Mouse (Mus musculus) kidney, embryonic 14.5 days (tissue): ENCODE data around the gene Tubg2. TPM values are rescaled to one million over a fixed set of nuclear protein-coding genes. Genes with fewer than 3 reads are reported as not detected.
"Not testable (repeated sequence)": the region's sequence is repeated elsewhere in the genome, so short reads cannot be mapped to it uniquely, and the experiment has no call there.

Source experiments
- ATAC-seq: fragments of 200-750 bp; cut with Nextera tagmentation; 2 replicates; pipeline ENCODE4 v1.8.0; 2017; ENCODE audit warnings: moderate number of reproducible peaks, mild to moderate bottlenecking, moderate TSS enrichment, moderate library complexity; ENCODE audit not compliant: low FRiP score, low TSS enrichment
- H3K27ac ChIP-seq: fragments of 300-500 bp; sonication (generic); 2 replicates; pipeline ENCODE4 v1.5.1; 2014; ENCODE audit warnings: low read depth, mild to moderate bottlenecking, low read length, moderate library complexity, mixed read lengths
- H3K27me3 ChIP-seq: fragments of 300-500 bp; sonication (generic); 2 replicates; pipeline ENCODE4 v1.6.1; 2014; ENCODE audit warnings: mild to moderate bottlenecking, low read length; ENCODE audit not compliant: control insufficient read depth, insufficient read depth
- H3K36me3 ChIP-seq: fragments of 300-500 bp; sonication (generic); 2 replicates; pipeline ENCODE4 v1.6.1; 2014; ENCODE audit warnings: low read length, mixed read lengths; ENCODE audit not compliant: control insufficient read depth, insufficient read depth
- H3K4me1 ChIP-seq: fragments of 300-500 bp; sonication (generic); 2 replicates; pipeline ENCODE4 v1.6.1; 2014; ENCODE audit warnings: low read length, mixed read lengths; ENCODE audit not compliant: control insufficient read depth, insufficient read depth
- H3K4me2 ChIP-seq: fragments of 300-500 bp; sonication (generic); replicated peaks from 2 replicates; pipeline ENCODE4 v1.6.1; 2014; ENCODE audit warnings: low read depth, mild to moderate bottlenecking, low read length
- H3K4me3 ChIP-seq: fragments of 300-500 bp; sonication (generic); 2 replicates; pipeline ENCODE4 v1.5.1; 2014; ENCODE audit warnings: mild to moderate bottlenecking, low read length
- H3K9ac ChIP-seq: fragments of 300-500 bp; sonication (generic); 2 replicates; pipeline ENCODE4 v1.6.1; 2014; ENCODE audit warnings: low read depth, mild to moderate bottlenecking, low read length, moderate library complexity
- H3K9me3 ChIP-seq: fragments of 300-500 bp; sonication (generic); 2 replicates; pipeline ENCODE4 v1.6.1; 2016; ENCODE audit warnings: low read length; ENCODE audit not compliant: control insufficient read depth
- WGBS: fragments of 180-500 bp; shearing (Covaris S2); extraction: QIAGEN DNeasy Blood & Tissue Kit; methylation state at CpG from one replicate; pipeline ENCODE4 v1.1.7; 2014; 5-methylcytosine and 5-hydroxymethylcytosine counted together
- polyA plus RNA-seq: library from polyadenylated mRNA; unstranded; fragments of >200 nt; fragmentation: Nextera tagmentation; extraction: Ambion mirVana; gene quantifications from 2 replicates; pipeline ENCODE4 v1.2.1, GENCODE M21; 2014

Gene Tubg2
- polyA plus RNA-seq, 1 experiment from 2014 or later: 4.5 TPM

- peaks cover 21% of the 10 kb centered on the region for H3K27me3 ChIP-seq
- peaks cover 30% of the 10 kb centered on the region for H3K36me3 ChIP-seq
- H3K4me1 ChIP-seq: peaks cover 24% of the 10 kb centered on the region
- not testable (repeated sequence) for H3K4me3 ChIP-seq, H3K9me3 ChIP-seq, H3K9ac ChIP-seq, ATAC-seq, H3K27ac ChIP-seq, H3K4me2 ChIP-seq
- WGBS: 78% methylated on average over 8 of the region's 10 CpGs
Observed at GRCm38 (mm10) chr11:101160151-101160550, 4.4 kb downstream of the Tubg2 start.

- Histone ChIP-seq H3K4me1 (peaks cover 20% of the 10 kb centered on the region; the same call in 1 of the 2 replicates), H3K27me3 (peaks cover 25% of the 10 kb centered on the region), H3K36me3 (peaks cover 31% of the 10 kb centered on the region)
- H3K9me3 ChIP-seq, H3K9ac ChIP-seq, H3K4me3 ChIP-seq, H3K27ac ChIP-seq, ATAC-seq, H3K4me2 ChIP-seq: not testable (repeated sequence)
- 81% methylated on average over 5 of the region's 8 CpGs for WGBS
Observed at GRCm38 (mm10) chr11:101160981-101161505, 5.3 kb downstream of the Tubg2 start.

GRCm38 (mm10) chr11:101161551-101161950 is 5.8 kb downstream of the Tubg2 start:
- Histone ChIP-seq H3K4me3 (no peak overlapping the region), H3K36me3 (peaks cover 36% of the 10 kb centered on the region), H3K4me1 (peaks cover 15% of the 10 kb centered on the region; the same call in 1 of the 2 replicates), H3K4me2 (no peak overlapping the region), H3K27ac (no peak overlapping the region), H3K27me3 (peaks cover 30% of the 10 kb centered on the region), H3K9me3 (no peaks in the 10 kb centered on the region), H3K9ac (no peak overlapping the region)
- no peak for ATAC-seq
- WGBS: 86% methylated on average over 15 of the region's 15 CpGs

- no peaks in the 10 kb centered on the region for H3K9me3 ChIP-seq
- H3K27me3 ChIP-seq: peaks cover 37% of the 10 kb centered on the region
- H3K9ac ChIP-seq: no peak overlapping the region
- ATAC-seq: no peak
- no peak overlapping the region for H3K4me2 ChIP-seq
- peaks cover 43% of the 10 kb centered on the region for H3K36me3 ChIP-seq
- peaks cover 15% of the 10 kb centered on the region; the same call in 1 of the 2 replicates for H3K4me1 ChIP-seq
- H3K4me3 ChIP-seq: no peak overlapping the region
- WGBS: 56% methylated on average over 5 of the region's 5 CpGs
- H3K27ac ChIP-seq: no peak overlapping the region
Observed at GRCm38 (mm10) chr11:101162301-101162700, 6.6 kb downstream of the Tubg2 start.

- peaks cover 48% of the 10 kb centered on the region for H3K36me3 ChIP-seq
Observed at GRCm38 (mm10) chr11:101162772-101163171, 7.1 kb downstream of the Tubg2 start.

GRCm38 (mm10) chr11:101163476-101164350 is 8.0 kb downstream of the Tubg2 start:
- peak overlapping the region; percentile 28; the same call in 1 of the 2 replicates for H3K9ac ChIP-seq
- ATAC-seq: peak; percentile 16; the same call in 1 of the 2 replicates
- peak overlapping the region; percentile 34 for H3K4me3 ChIP-seq
- no peaks in the 10 kb centered on the region for H3K9me3 ChIP-seq
- WGBS: 30% methylated on average over 49 of the region's 49 CpGs
- peaks cover 52% of the 10 kb centered on the region for H3K36me3 ChIP-seq
- peaks cover 25% of the 10 kb centered on the region for H3K4me1 ChIP-seq
- peaks cover 48% of the 10 kb centered on the region for H3K27me3 ChIP-seq
- no peak overlapping the region for H3K27ac ChIP-seq
- peak overlapping the region; percentile 60 for H3K4me2 ChIP-seq

More at GRCm38 (mm10) chr11:101162772-101163171, 7.1 kb downstream of the Tubg2 start:
- Histone ChIP-seq H3K27ac (no peak overlapping the region), H3K9me3 (no peaks in the 10 kb centered on the region), H3K4me2 (no peak overlapping the region), H3K4me3 (no peak overlapping the region), H3K27me3 (peaks cover 42% of the 10 kb centered on the region), H3K4me1 (peaks cover 15% of the 10 kb centered on the region; the same call in 1 of the 2 replicates), H3K9ac (no peak overlapping the region)
- WGBS: 57% methylated on average over 5 of the region's 5 CpGs
- ATAC-seq: no peak

- H3K27ac ChIP-seq: no peak overlapping the region
- H3K36me3 ChIP-seq: peaks cover 52% of the 10 kb centered on the region
- H3K9me3 ChIP-seq: no peaks in the 10 kb centered on the region
- H3K4me1 ChIP-seq: peaks cover 31% of the 10 kb centered on the region
- no peak for ATAC-seq
- peaks cover 48% of the 10 kb centered on the region for H3K27me3 ChIP-seq
- H3K4me2 ChIP-seq: peak overlapping the region; percentile 60
- H3K9ac ChIP-seq: peak overlapping the region; percentile 28; the same call in 1 of the 2 replicates
- 11% methylated on average over 21 of the region's 21 CpGs for WGBS
- peak overlapping the region; percentile 34 for H3K4me3 ChIP-seq
Observed at GRCm38 (mm10) chr11:101164351-101164665, 8.6 kb downstream of the Tubg2 start.

GRCm38 (mm10) chr11:101164677-101165580 is 9.2 kb downstream of the Tubg2 start:
- 27% methylated on average over 35 of the region's 35 CpGs for WGBS
- H3K9me3 ChIP-seq: no peaks in the 10 kb centered on the region
- ATAC-seq: no peak
- peaks cover 52% of the 10 kb centered on the region for H3K36me3 ChIP-seq
- no peak overlapping the region for H3K27ac ChIP-seq
- 0 out of 2 replicates have a peak overlapping the region, but pooled peaks have one; percentile 28 for H3K9ac ChIP-seq
- H3K4me2 ChIP-seq: peak overlapping the region; percentile 60
- H3K4me1 ChIP-seq: peaks cover 37% of the 10 kb centered on the region
- H3K4me3 ChIP-seq: peak overlapping the region; percentile 34; the same call in 1 of the 2 replicates
- H3K27me3 ChIP-seq: peaks cover 48% of the 10 kb centered on the region
